Mouse (Mus musculus) C2C12 (cell line): ENCODE measurements around the gene Synj2. TPM values are rescaled to one million over a fixed set of nuclear protein-coding genes. Genes with fewer than 3 reads are reported as not detected.

ENCODE experiments used
- H3K27me3 ChIP-seq: one replicate; pipeline ENCODE4 v1.6.1; 2011; ENCODE audit not compliant: control insufficient read depth, insufficient read depth, insufficient read length
- H3K36me3 ChIP-seq: one replicate; pipeline ENCODE4 v1.6.1; 2011; ENCODE audit not compliant: control insufficient read depth, insufficient read depth
- H3K4me3 ChIP-seq: one replicate; pipeline ENCODE4 v1.5.1; 2011; ENCODE audit warnings: mild to moderate bottlenecking, control low read depth; ENCODE audit not compliant: poor library complexity, insufficient read depth, severe bottlenecking
- H3K79me2 ChIP-seq: one replicate; pipeline ENCODE4 v1.6.1; 2011; ENCODE audit not compliant: control insufficient read depth, insufficient read depth
- H3K79me3 ChIP-seq: one replicate; pipeline ENCODE4 v1.6.1; 2011; ENCODE audit warnings: low read depth, control low read depth
- H3ac ChIP-seq: one replicate; pipeline ENCODE3; 2011; ENCODE audit warnings: low read depth; ENCODE audit not compliant: control insufficient read depth, insufficient read length
- CEBPB ChIP-seq: IDR thresholded peaks from one replicate; pipeline ENCODE4 v1.6.1; 2011; ENCODE audit warnings: low read depth, mild to moderate bottlenecking, control low read depth, moderate library complexity
- CTCF ChIP-seq: IDR thresholded peaks from one replicate; pipeline ENCODE4 v1.5.1; 2011; ENCODE audit not compliant: control insufficient read depth, insufficient read depth, insufficient read length
- FOSL1 ChIP-seq: IDR thresholded peaks from one replicate; pipeline ENCODE4 v1.8.0; 2011; ENCODE audit warnings: mild to moderate bottlenecking, low read length; ENCODE audit not compliant: poor library complexity, insufficient read depth, severe bottlenecking
- MAX ChIP-seq: IDR thresholded peaks from one replicate; pipeline ENCODE4 v1.6.1; 2011; ENCODE audit warnings: mild to moderate bottlenecking, control low read depth
- MYOD1 ChIP-seq: IDR thresholded peaks from one replicate; pipeline ENCODE4 v1.6.1; 2011; ENCODE audit warnings: low read depth; ENCODE audit not compliant: control insufficient read depth, insufficient read length
- MYOG ChIP-seq: IDR thresholded peaks from one replicate; pipeline ENCODE4 v1.6.1; 2011; ENCODE audit not compliant: control insufficient read depth, insufficient read length; ENCODE audit errors: extremely low read depth
- USF1 ChIP-seq: IDR thresholded peaks from one replicate; pipeline ENCODE4 v1.6.1; 2011; ENCODE audit warnings: low read depth, mild to moderate bottlenecking, control low read depth, moderate library complexity
- polyA plus RNA-seq: library from polyadenylated mRNA; unstranded; fragments of >200 nt; fragmentation: generic; extraction: Trizol; gene quantifications from one replicate; pipeline ENCODE4 v1.2.1, GENCODE M21; 2012; ENCODE audit warnings: missing spikeins

The Synj2 gene
- polyA plus RNA-seq, 1 experiment: 30.9 TPM

GRCm38 (mm10) chr17:5984700-5985231 is 43.7 kb downstream of the Synj2 start:
- H3ac ChIP-seq: peak overlapping the region; percentile 60
- H3K79me2 ChIP-seq: peaks cover 89% of the 10 kb centered on the region
- peaks cover 51% of the 10 kb centered on the region for H3K79me3 ChIP-seq
- TF ChIP-seq CTCF: no peak
- TF ChIP-seq MYOD1: no peak
- TF ChIP-seq MYOG: no peak
- no peak for TF ChIP-seq USF1
- TF ChIP-seq CEBPB: no peak
- no peak for TF ChIP-seq FOSL1
- TF ChIP-seq MAX: no peak
- H3K36me3 ChIP-seq: peaks cover 30% of the 10 kb centered on the region
- peak overlapping the region; percentile 12 for H3K4me3 ChIP-seq
- no peaks in the 10 kb centered on the region for H3K27me3 ChIP-seq

- TF ChIP-seq MYOG: no peak
- no peak for TF ChIP-seq MYOD1
- TF ChIP-seq USF1: no peak
- no peak for TF ChIP-seq MAX
- no peak for TF ChIP-seq CTCF
- TF ChIP-seq CEBPB: no peak
- TF ChIP-seq FOSL1: no peak
- H3K4me3 ChIP-seq: peak overlapping the region; percentile 12
- peaks cover 30% of the 10 kb centered on the region for H3K36me3 ChIP-seq
- no peaks in the 10 kb centered on the region for H3K27me3 ChIP-seq
- peak overlapping the region; percentile 60 for H3ac ChIP-seq
- peaks cover 89% of the 10 kb centered on the region for H3K79me2 ChIP-seq
- peaks cover 51% of the 10 kb centered on the region for H3K79me3 ChIP-seq
Measured at GRCm38 (mm10) chr17:5985271-5985670, 44.2 kb downstream of the Synj2 start.

GRCm38 (mm10) chr17:5987271-5988056 is 46.4 kb downstream of the Synj2 start:
- Histone ChIP-seq H3K79me2 (peaks cover 81% of the 10 kb centered on the region), H3K79me3 (peaks cover 47% of the 10 kb centered on the region), H3K4me3 (peak overlapping the region; percentile 21), H3K27me3 (no peaks in the 10 kb centered on the region), H3K36me3 (peaks cover 37% of the 10 kb centered on the region), H3ac (peak overlapping the region; percentile 60)
- TF ChIP-seq MAX (peak; percentile 32), FOSL1 (peak; percentile 53), MYOD1 (no peak)

GRCm38 (mm10) chr17:5988102-5988501 is 47.0 kb downstream of the Synj2 start:
- Histone ChIP-seq H3K36me3 (peaks cover 43% of the 10 kb centered on the region), H3K27me3 (no peaks in the 10 kb centered on the region), H3K79me2 (peaks cover 81% of the 10 kb centered on the region), H3ac (peak overlapping the region; percentile 60), H3K79me3 (peaks cover 46% of the 10 kb centered on the region), H3K4me3 (peak overlapping the region; percentile 21)
- TF ChIP-seq CEBPB (no peak), MYOD1 (no peak)

GRCm38 (mm10) chr17:5992866-5993580 is 51.9 kb downstream of the Synj2 start:
- Histone ChIP-seq H3K4me3 (no peak overlapping the region), H3K27me3 (no peaks in the 10 kb centered on the region), H3K36me3 (peaks cover 55% of the 10 kb centered on the region), H3K79me2 (peaks cover 77% of the 10 kb centered on the region), H3ac (no peak overlapping the region), H3K79me3 (peaks cover 39% of the 10 kb centered on the region)
- no peak for TF ChIP-seq FOSL1
- TF ChIP-seq CEBPB: peak; percentile 69

GRCm38 (mm10) chr17:5993581-5994260 is 52.6 kb downstream of the Synj2 start:
- H3K27me3 ChIP-seq: no peaks in the 10 kb centered on the region
- no peak overlapping the region for H3ac ChIP-seq
- peaks cover 76% of the 10 kb centered on the region for H3K79me2 ChIP-seq
- no peak overlapping the region for H3K4me3 ChIP-seq
- no peak for TF ChIP-seq FOSL1
- H3K79me3 ChIP-seq: peaks cover 34% of the 10 kb centered on the region
- H3K36me3 ChIP-seq: peaks cover 62% of the 10 kb centered on the region
